Mouse (Mus musculus) stomach, postnatal 0 days (tissue): ENCODE results near the gene Tmem245.

ENCODE experiments used
- CTCF ChIP-seq: IDR thresholded peaks from 2 replicates; pipeline ENCODE4 v1.5.1; 2016; ENCODE audit warnings: antibody characterized with exemption, low read depth, mild to moderate bottlenecking, moderate library complexity
- EP300 ChIP-seq: optimal IDR thresholded peaks from 2 replicates; pipeline ENCODE3; 2016; ENCODE audit warnings: antibody characterized with exemption

- TF ChIP-seq CTCF (no peak), EP300 (no peak)
Measured at GRCm38 (mm10) chr4:56953235-56953634, 6.0 kb upstream of the Tmem245 start.
